Mouse (Mus musculus) bone marrow, adult 2 months (tissue): ENCODE data around the gene Tmem169. TPM values are rescaled to one million over a fixed set of nuclear protein-coding genes. Genes with fewer than 3 reads are reported as not detected.
"Not testable (repeated sequence)": the region's sequence is repeated elsewhere in the genome, so short reads cannot be mapped to it uniquely, and the experiment has no call there.

Source experiments
- H3K27ac ChIP-seq: fragments of 200-500 bp; 2 replicates; pipeline ENCODE4 v1.5.1; 2012; ENCODE audit warnings: low read depth, mild to moderate bottlenecking, control low read depth, inconsistent platforms, low read length; ENCODE audit not compliant: control insufficient read depth, poor library complexity, insufficient read depth
- H3K4me1 ChIP-seq: fragments of 200-500 bp; 2 replicates; pipeline ENCODE4 v1.6.1; 2011; ENCODE audit warnings: low read length; ENCODE audit not compliant: control insufficient read depth, insufficient read depth
- H3K4me3 ChIP-seq: fragments of 200-500 bp; replicated peaks from 2 replicates; pipeline ENCODE3; 2011; ENCODE audit warnings: mild to moderate bottlenecking, low read depth, low read length, control low read depth; ENCODE audit not compliant: control insufficient read depth
- CTCF ChIP-seq: fragments of 200-500 bp; IDR thresholded peaks from 2 replicates; pipeline ENCODE4 v1.5.1; 2011; ENCODE audit warnings: low read length, control low read depth; ENCODE audit not compliant: control insufficient read depth, insufficient read depth
- POLR2A ChIP-seq: fragments of 200-500 bp; IDR thresholded peaks from 2 replicates; pipeline ENCODE4 v1.6.1; 2011; ENCODE audit warnings: low read depth, mild to moderate bottlenecking, control low read depth, low read length, borderline replicate concordance; ENCODE audit not compliant: control insufficient read depth
- WGBS: fragments of 180-500 bp; shearing (Covaris S2); methylation state at CpG from one replicate; pipeline ENCODE4 v1.1.7; 2018; 5-methylcytosine and 5-hydroxymethylcytosine counted together
- polyA plus RNA-seq: library from polyadenylated mRNA; stranded (reverse); fragments of >200 nt; gene quantifications from 2 replicates; pipeline ENCODE4 v1.2.4, GENCODE M21; 2011; ENCODE audit warnings: low replicate concordance; ENCODE audit not compliant: missing spikeins, insufficient read depth, insufficient read length

Gene Tmem169
- polyA plus RNA-seq: 1.0 TPM in 2 replicates

- Histone ChIP-seq H3K4me1 (no peaks in the 10 kb centered on the region; the same call in 1 of the 2 replicates), H3K27ac (no peak within 1 kb of the TSS), H3K4me3 (peak within 1 kb of the TSS; percentile 67)
- under 1% methylated on average over 30 of the region's 30 CpGs for WGBS
- TF ChIP-seq POLR2A (peak; percentile 33; the same call in 1 of the 2 replicates), CTCF (no peak)
These were observed at the start of gene Tmem169, which contains the start of gene Pecr for GRCm38 (mm10) chr1:72283992-72284485. Gene Tmem169, plus strand, starts transcription at chr1:72284369. Gene Pecr, minus strand, starts transcription at chr1:72284314.

GRCm38 (mm10) chr1:72236363-72237006, 47.7 kb upstream of the Tmem169 start:
- peak overlapping the region; percentile 9; the same call in 1 of the 2 replicates for H3K27ac ChIP-seq
- peak overlapping the region; percentile 70 for H3K4me3 ChIP-seq
- WGBS: under 1% methylated on average over 38 of the region's 50 CpGs
- H3K4me1 ChIP-seq: not testable (repeated sequence)

GRCm38 (mm10) chr1:72237007-72237775, 47.0 kb upstream of the Tmem169 start:
- TF ChIP-seq POLR2A (no peak), CTCF (no peak)
- Histone ChIP-seq H3K4me3 (no peak overlapping the region), H3K4me1 (0 out of 2 replicates have a peak, but pooled peaks cover 2% of the 10 kb centered on the region), H3K27ac (no peak overlapping the region)
- WGBS: 1% methylated on average over 13 of the region's 13 CpGs

- TF ChIP-seq CTCF (no peak), POLR2A (no peak)
- no peak overlapping the region for H3K27ac ChIP-seq
- H3K4me3 ChIP-seq: no peak overlapping the region
- WGBS: 57% methylated on average over 10 of the region's 10 CpGs
- peaks cover 2% of the 10 kb centered on the region; the same call in 1 of the 2 replicates for H3K4me1 ChIP-seq
These were observed 46.1 kb upstream of the Tmem169 start for GRCm38 (mm10) chr1:72238016-72238580.

- H3K4me3 ChIP-seq, H3K4me1 ChIP-seq, H3K27ac ChIP-seq: not testable (repeated sequence)
- 78% methylated on average over 3 of the region's 3 CpGs for WGBS
These were observed 45.1 kb upstream of the Tmem169 start for GRCm38 (mm10) chr1:72239113-72239512.

- 80% methylated on average over 5 of the region's 5 CpGs for WGBS
- TF ChIP-seq CTCF (no peak), POLR2A (no peak)
- no peak overlapping the region for H3K27ac ChIP-seq
- no peak overlapping the region for H3K4me3 ChIP-seq
- peaks cover 2% of the 10 kb centered on the region; the same call in 1 of the 2 replicates for H3K4me1 ChIP-seq
These were observed 41.5 kb upstream of the Tmem169 start for GRCm38 (mm10) chr1:72242581-72243143.

GRCm38 (mm10) chr1:72243656-72244316, 40.4 kb upstream of the Tmem169 start:
- Histone ChIP-seq H3K4me3 (peak overlapping the region; percentile 76), H3K27ac (peak overlapping the region; percentile 96), H3K4me1 (no peaks in the 10 kb centered on the region; the same call in 1 of the 2 replicates)
- under 1% methylated on average over 47 of the region's 47 CpGs for WGBS
- TF ChIP-seq POLR2A: peak; percentile 85
- peak; percentile 16; the same call in 1 of the 2 replicates for TF ChIP-seq CTCF
